Mouse (Mus musculus) skeletal muscle tissue, adult 2 months (tissue): ENCODE data around the gene Hacl1.
A peak's percentile ranks its signal among the peaks of the same experiment; 100 is the strongest.
"Not testable (repeated sequence)": the region's sequence is repeated elsewhere in the genome, so short reads cannot be mapped to it uniquely, and the experiment has no call there.

Source experiments
- DNase-seq: peaks from one replicate; pipeline ENCODE4 v3.0.0-alpha.2; 2012; ENCODE audit warnings: low read depth, low spot score

Hacl1 gene

GRCm38 (mm10) chr14:31641506-31642155 is 545 bp upstream of the Hacl1 start:
- no peak for DNase-seq

GRCm38 (mm10) chr14:31640346-31640889 is 668 bp downstream of the Hacl1 start, which contains the start of gene Gm49387:
Gm49387 (minus strand) TSS chr14:31640878.
- no peak for DNase-seq

GRCm38 (mm10) chr14:31630677-31631076 is 10.4 kb downstream of the Hacl1 start:
- DNase-seq, result no peak

DNA sequence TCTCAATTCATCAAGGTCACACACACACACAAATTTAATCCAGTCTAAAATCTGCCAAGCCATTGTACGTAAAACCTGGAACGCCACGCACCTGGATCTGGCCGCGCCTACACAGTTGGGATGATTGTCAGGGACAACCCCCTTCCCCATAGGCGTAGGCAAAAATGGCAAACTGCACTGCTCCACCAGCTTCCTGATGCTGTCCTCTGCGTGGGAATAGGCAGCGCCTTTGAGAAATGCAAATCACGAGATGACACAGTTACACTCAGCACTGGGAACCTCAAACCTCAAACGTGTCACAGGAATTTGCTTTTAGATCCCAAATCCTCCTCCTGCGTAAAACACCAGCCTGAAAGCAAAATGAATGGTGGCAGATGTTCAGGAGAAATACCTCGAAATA is 18.3 kb downstream of the Hacl1 start:
- DNase-seq, result no peak

DNA sequence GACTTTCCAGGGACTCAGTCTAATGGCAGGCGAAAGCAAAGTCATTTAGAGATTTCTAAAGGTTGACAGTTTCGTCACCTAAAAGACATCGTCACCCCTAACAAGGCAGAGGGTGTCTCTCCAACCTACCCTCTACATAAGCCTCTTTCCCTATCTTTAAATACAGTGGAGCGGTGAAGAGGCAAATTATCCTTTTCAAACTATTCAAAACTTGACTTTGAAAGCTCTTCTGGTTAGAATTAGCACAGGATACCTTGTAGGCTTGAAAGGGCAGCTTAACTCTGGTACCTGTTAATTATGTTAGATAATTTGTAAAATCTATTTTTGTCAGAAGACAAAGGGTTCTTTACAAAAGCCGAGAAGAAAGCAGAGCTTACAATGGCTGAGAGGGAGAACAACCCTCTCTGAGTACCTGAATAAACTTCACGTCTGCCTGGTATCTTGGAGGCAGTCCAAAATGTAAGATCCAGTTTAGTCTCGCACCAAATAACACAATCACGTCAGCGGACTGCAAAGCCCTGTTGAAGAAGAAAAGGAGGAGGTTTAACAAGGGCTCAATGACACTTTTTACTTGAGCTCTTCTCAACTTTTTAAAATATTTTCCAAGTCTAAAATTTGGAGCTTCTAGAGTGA is 20.4 kb downstream of the Hacl1 start:
- no peak for DNase-seq

DNA sequence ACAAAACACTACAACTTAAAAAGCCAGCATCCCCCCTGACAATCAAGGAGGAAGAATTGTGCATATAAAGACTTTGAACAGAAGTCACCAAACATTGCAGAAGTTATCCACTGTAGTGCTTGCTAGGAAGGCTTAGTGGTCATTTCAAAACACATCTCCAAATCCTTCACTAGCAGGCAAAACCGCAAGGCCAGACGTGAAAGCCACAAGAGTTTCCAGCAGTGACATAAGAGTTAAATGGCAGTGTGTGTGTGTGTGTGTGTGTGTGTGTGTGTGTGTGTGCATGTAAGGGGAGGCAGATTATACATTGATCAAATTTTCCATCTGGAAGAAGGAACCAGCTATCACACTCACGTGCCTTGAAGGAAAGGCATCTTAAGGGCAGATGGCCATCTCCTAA is 23.1 kb downstream of the Hacl1 start:
- DNase-seq, result no peak

- no peak for DNase-seq
Measured at GRCm38 (mm10) chr14:31617204-31617603, 23.9 kb downstream of the Hacl1 start.

- DNase-seq, result no peak
Measured at GRCm38 (mm10) chr14:31613671-31614070, 27.4 kb downstream of the Hacl1 start.

DNA sequence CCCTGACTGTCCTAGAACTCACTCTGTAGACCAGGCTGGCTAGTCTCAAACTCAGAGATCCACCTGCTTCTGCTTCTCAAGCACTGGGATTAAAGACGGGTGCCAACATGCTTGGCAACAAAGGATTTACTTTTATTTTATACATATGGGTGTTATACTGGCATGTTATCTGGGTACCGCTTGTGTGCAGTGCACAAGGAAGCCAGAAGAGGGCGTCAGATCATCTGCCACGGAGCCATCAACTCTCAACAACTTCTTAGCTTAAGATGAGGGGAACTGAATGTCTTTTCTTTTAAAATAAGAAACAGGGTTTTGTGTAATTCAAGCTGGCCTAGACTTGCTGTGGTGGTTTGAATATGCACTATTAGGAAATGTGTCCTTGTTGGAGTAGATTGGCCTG is 29.1 kb downstream of the Hacl1 start:
- no peak for DNase-seq

DNA sequence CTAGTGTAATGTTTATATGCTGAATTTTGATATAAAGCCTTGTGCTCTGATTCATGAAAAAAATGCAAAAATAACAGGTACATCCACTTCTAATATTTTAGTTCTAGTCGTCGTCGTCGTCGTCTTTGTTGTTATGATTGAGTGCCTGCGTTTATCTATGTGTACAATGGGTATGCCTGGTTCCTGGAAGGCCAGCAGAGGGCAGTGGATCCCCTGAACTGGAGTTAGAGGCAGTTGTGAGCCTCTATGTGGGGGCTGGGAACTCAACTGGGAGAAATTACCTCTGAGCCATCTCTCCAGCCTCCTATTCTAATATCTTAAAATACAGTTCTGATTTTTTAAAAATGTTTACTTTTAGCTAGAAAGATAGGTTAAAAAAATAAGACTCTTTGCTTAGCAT is 35.6 kb downstream of the Hacl1 start:
- DNase-seq, result no peak

- peak; percentile 8 for DNase-seq
Measured at GRCm38 (mm10) chr14:31604916-31605315, 36.2 kb downstream of the Hacl1 start.

- DNase-seq, result not testable (repeated sequence)
Measured at GRCm38 (mm10) chr14:31602616-31602979, 38.5 kb downstream of the Hacl1 start.

DNA sequence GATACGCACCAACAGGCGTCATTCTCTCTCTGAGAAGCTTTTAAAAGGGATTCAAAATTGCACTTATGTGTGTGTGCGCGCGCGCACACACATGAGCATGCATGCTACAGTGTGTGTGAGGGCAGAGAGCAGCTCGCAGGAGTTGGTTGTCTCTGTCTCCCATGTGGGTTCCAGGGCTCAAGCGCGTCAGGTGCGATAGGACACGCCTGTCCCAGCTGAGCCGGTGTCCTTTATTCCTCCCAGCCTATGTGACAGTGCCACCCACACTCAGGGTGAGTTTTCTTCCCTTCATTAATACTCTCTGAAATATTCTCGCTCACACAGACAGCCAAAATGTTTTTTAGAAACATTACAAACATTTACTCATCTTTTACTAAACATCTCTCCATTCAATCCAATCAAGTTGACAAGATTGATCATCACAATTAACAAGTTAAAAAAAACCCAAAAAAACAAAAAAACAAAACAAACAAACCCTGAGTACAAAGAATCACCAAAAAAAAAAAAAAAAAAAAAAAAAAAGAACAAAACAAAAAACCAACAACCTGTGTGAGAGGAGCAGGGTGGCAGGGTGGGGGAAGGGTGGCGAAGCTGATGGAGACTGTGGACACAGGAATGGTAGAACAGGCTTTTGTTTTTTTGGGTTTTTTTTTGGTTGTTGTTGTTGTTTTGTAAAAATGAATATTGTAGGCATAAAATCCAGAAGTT is 39.0 kb downstream of the Hacl1 start:
- DNase-seq, result no peak

- no peak for DNase-seq
Measured at GRCm38 (mm10) chr14:31597446-31597845, 43.6 kb downstream of the Hacl1 start.

DNA sequence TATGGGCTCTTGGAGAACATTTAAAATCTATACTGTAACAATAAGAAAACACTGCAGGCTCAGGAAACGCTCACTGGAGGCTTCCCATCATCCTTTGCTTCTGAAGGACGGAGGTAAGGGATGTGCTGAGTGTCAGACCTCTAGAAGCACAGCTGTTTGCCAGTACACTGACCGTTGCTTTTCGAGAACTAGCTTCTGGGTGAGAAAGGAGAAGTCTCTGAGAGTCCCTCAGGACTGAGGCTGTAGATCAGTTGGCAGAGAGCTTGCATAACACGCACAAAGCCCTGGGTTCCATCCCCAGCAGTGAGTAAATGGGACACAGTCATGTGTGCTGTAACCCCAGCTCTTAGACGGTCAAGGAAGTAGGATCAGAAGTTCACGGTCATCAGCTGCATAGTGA is 44.7 kb downstream of the Hacl1 start:
- DNase-seq, result no peak

- DNase-seq, result no peak
Measured at GRCm38 (mm10) chr14:31594693-31595092, 46.4 kb downstream of the Hacl1 start.

GRCm38 (mm10) chr14:31593036-31593435 is 48.0 kb downstream of the Hacl1 start:
- no peak for DNase-seq

- DNase-seq, result no peak
Measured at GRCm38 (mm10) chr14:31591243-31591642, 49.8 kb downstream of the Hacl1 start, which contains the start of gene Colq. Colq (minus strand) TSS chr14:31591343.

- no peak for DNase-seq
Measured at GRCm38 (mm10) chr14:31586451-31586850, 54.6 kb downstream of the Hacl1 start.

- no peak for DNase-seq
Measured at GRCm38 (mm10) chr14:31583082-31583481, 58.0 kb downstream of the Hacl1 start.

- no peak for DNase-seq
Measured at GRCm38 (mm10) chr14:31577966-31578735, 62.9 kb downstream of the Hacl1 start.
